Mouse (Mus musculus) neural tube, embryonic 14.5 days (tissue): Measurements from ENCODE around the gene Cux2. TPM values are rescaled to one million over a fixed set of nuclear protein-coding genes. Genes with fewer than 3 reads are reported as not detected.
A peak's percentile ranks its signal among the peaks of the same experiment; 100 is the strongest.

Experiments
- ATAC-seq: fragments of 200-750 bp; cut with Nextera tagmentation; 2 replicates; pipeline ENCODE4 v1.8.0; 2017; ENCODE audit warnings: low read depth, mild to moderate bottlenecking, moderate TSS enrichment, moderate library complexity
- H3K27ac ChIP-seq: fragments of 300-500 bp; sonication (generic); 2 replicates; pipeline ENCODE4 v1.5.1; 2014; ENCODE audit warnings: low read depth, mild to moderate bottlenecking, control low read depth, low read length, moderate library complexity, mixed read lengths
- H3K27me3 ChIP-seq: fragments of 300-500 bp; sonication (generic); 2 replicates; pipeline ENCODE4 v1.6.1; 2014; ENCODE audit warnings: low read length; ENCODE audit not compliant: control insufficient read depth, insufficient read depth
- H3K36me3 ChIP-seq: fragments of 300-500 bp; sonication (generic); 2 replicates; pipeline ENCODE4 v1.6.1; 2014; ENCODE audit warnings: low read length, mixed read lengths; ENCODE audit not compliant: control insufficient read depth, insufficient read depth
- H3K4me1 ChIP-seq: fragments of 300-500 bp; sonication (generic); 2 replicates; pipeline ENCODE4 v1.6.1; 2014; ENCODE audit warnings: low read length; ENCODE audit not compliant: control insufficient read depth, insufficient read depth
- H3K4me2 ChIP-seq: fragments of 300-500 bp; sonication (generic); 2 replicates; pipeline ENCODE4 v1.6.1; 2014; ENCODE audit warnings: mild to moderate bottlenecking, low read depth, low read length, control low read depth
- H3K4me3 ChIP-seq: fragments of 300-500 bp; sonication (generic); 2 replicates; pipeline ENCODE4 v1.5.1; 2014; ENCODE audit warnings: low read depth, low read length, control low read depth, mixed read lengths
- H3K9ac ChIP-seq: fragments of 300-500 bp; sonication (generic); replicated peaks from 2 replicates; pipeline ENCODE4 v1.6.1; 2014; ENCODE audit warnings: low read depth, mild to moderate bottlenecking, control low read depth, low read length, mixed read lengths
- H3K9me3 ChIP-seq: fragments of 300-500 bp; sonication (generic); 2 replicates; pipeline ENCODE4 v1.6.1; 2016; ENCODE audit warnings: low read length; ENCODE audit not compliant: control insufficient read depth
- WGBS: fragments of 180-500 bp; shearing (Covaris S2); extraction: QIAGEN DNeasy Blood & Tissue Kit; methylation state at CpG from one replicate; pipeline ENCODE4 v1.1.7; 2014; 5-methylcytosine and 5-hydroxymethylcytosine counted together
- polyA plus RNA-seq: library from polyadenylated mRNA; unstranded; fragments of >200 nt; fragmentation: Nextera tagmentation; extraction: Ambion mirVana; gene quantifications from 2 replicates; pipeline ENCODE4 v1.2.1, GENCODE M21; 2014

The Cux2 gene
- polyA plus RNA-seq, 1 experiment from 2014 or later, result 31.3 TPM

DNA sequence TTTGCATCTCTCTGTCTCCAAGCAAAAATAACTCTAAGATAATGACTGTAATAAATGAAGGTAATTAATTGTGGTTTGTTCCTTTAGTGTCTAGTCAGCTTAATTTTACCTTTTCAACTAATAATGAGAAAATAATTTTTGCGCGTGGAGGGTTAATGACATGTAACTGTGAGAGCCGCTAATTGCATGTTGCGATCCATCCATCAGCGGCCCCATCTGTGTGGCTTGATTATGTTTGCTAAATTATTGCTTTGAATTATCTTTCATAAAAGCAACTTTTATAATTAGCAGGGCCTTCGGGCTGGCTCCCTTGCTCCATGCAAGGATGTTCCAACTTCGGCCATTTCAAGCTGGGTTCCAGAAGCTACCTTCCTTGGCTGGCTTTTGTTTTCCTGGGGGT lies 130.7 kb downstream of the Cux2 start:
- 44% methylated on average over 7 of the region's 7 CpGs for whole genome bisulfite sequencing
- no peak overlapping the region for H3K9ac ChIP-seq
- no peaks in the 10 kb centered on the region for H3K27me3 ChIP-seq

DNA sequence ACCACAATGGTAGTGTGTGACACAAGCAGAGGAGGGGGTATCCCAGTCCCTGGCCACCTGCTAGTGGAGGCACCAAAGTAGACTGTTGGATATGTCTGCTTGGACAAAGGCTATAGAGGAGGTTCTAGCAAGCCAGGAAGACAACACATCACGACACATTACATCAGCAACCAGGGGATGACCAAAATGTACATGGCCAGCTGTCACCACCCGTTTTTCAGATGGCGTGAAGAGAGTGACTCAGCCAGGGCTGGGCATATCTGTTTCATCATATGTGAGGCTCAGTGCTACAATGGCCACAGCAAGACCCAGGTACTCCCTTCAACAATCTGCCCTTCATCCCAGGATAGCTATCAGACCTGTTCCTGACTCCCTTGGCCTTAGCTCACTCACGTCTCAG lies 133.1 kb downstream of the Cux2 start:
- Histone ChIP-seq H3K4me1 (peaks cover 11% of the 10 kb centered on the region; the same call in 1 of the 2 replicates), H3K27me3 (no peaks in the 10 kb centered on the region), H3K9ac (no peak overlapping the region), H3K4me2 (no peak overlapping the region), H3K9me3 (no peaks in the 10 kb centered on the region), H3K4me3 (no peak overlapping the region), H3K36me3 (no peaks in the 10 kb centered on the region), H3K27ac (no peak overlapping the region)
- ATAC-seq, result no peak
- WGBS, result 88% methylated on average over 4 of the region's 4 CpGs

More for the DNA sequence above, 130.7 kb downstream of the Cux2 start:
- Histone ChIP-seq H3K4me1 (peaks cover 7% of the 10 kb centered on the region; the same call in 1 of the 2 replicates), H3K36me3 (no peaks in the 10 kb centered on the region), H3K27ac (no peak overlapping the region), H3K4me3 (no peak overlapping the region), H3K9me3 (no peaks in the 10 kb centered on the region), H3K4me2 (no peak overlapping the region)
- ATAC-seq, result no peak

DNA sequence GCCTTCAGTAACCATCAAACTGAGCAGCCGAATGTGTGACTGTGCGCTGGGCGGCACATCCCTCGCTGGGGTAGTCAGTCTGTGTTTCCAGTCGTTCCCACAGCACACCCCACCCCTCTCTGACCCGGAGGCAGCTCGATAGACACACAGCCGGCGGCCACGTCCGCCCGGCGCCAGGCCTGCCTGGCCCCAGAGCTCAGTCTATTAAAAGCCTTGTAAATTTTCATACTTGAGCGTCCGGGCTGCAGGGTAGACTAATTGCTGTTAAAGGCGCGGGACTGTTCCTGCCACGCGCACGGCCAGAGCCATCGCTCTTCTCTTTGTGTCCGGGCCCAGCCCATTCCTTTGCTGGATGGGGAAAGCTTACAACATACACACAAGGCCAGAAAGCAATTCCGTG lies 135.9 kb downstream of the Cux2 start:
- Histone ChIP-seq H3K9ac (0 out of 2 replicates have a peak overlapping the region, but pooled peaks have one; percentile 28), H3K9me3 (no peaks in the 10 kb centered on the region), H3K27me3 (no peaks in the 10 kb centered on the region), H3K4me1 (peaks cover 6% of the 10 kb centered on the region; the same call in 1 of the 2 replicates), H3K36me3 (no peaks in the 10 kb centered on the region), H3K27ac (peak overlapping the region; percentile 44; the same call in 1 of the 2 replicates), H3K4me3 (no peak overlapping the region), H3K4me2 (no peak overlapping the region)
- ATAC-seq, result 0 out of 2 replicates have a peak, but pooled peaks have one; percentile 57
- WGBS, result 20% methylated on average over 23 of the region's 23 CpGs

DNA sequence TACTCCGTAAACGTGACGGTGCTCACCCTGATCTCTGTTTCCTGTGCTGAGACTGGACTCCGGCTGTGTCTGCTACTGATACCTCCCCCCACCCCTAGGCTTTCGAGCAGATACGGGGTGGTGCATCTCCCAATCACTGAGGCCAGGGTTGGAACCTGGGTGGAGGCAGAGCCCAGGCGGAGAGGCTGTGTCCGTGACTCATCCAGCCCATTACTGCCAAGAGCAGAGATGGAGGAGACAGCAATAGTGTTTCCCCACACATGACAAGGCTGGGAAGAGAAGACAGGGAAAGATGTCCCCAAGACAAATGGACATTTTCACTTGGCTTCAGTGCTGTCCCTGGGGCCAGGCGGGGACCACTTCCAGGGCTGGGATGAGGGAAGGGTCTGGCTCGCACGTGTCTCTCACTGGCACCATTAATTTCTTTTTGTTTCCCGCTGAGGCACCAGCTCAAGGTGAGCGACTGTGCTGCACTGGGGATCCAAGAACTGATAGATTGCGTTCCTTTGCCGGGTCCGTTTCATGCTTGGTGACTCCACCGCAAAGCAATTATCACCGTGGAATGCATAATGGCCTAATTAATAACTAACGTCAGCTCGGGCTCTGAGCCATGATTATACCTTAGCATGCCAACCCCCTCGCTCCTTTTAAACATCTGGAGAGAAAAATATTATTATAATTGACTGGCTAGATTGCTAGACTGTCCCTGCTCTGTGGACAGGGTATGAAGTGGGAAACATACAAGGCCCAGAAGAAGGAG lies 140.5 kb downstream of the Cux2 start:
- Histone ChIP-seq H3K9ac (no peak overlapping the region), H3K27me3 (no peaks in the 10 kb centered on the region), H3K4me3 (no peak overlapping the region), H3K4me1 (peaks cover 6% of the 10 kb centered on the region; the same call in 1 of the 2 replicates), H3K27ac (peak overlapping the region; percentile 22; the same call in 1 of the 2 replicates), H3K4me2 (no peak overlapping the region), H3K9me3 (no peaks in the 10 kb centered on the region), H3K36me3 (no peaks in the 10 kb centered on the region)
- no peak for ATAC-seq
- WGBS, result 54% methylated on average over 21 of the region's 21 CpGs

DNA sequence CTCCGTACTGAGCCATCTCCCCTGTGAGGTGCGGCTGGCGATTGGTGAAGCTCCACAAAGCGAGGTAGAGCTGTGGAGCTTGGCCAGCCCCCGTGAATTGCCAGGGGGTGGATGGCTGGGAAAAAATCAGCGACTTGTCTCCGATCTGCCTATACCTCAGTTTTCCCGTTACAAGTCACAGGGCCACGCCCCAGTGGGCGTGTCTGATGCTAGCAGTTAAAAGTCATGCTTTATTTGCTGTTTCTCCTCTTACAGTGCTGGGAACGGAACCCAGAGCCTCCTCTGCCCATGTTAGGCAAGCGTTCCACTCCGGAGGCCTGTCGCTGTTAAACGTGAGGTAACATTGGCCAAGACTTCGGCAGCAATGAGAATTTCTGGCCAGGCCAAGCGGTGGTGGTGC lies 144.2 kb downstream of the Cux2 start:
- Histone ChIP-seq H3K36me3 (no peaks in the 10 kb centered on the region), H3K27ac (no peak overlapping the region), H3K9me3 (no peaks in the 10 kb centered on the region), H3K4me1 (0 out of 2 replicates have a peak, but pooled peaks cover 2% of the 10 kb centered on the region), H3K27me3 (no peaks in the 10 kb centered on the region), H3K4me3 (no peak overlapping the region), H3K4me2 (no peak overlapping the region), H3K9ac (no peak overlapping the region)
- 78% methylated on average over 17 of the region's 17 CpGs for WGBS
- no peak for ATAC-seq

DNA sequence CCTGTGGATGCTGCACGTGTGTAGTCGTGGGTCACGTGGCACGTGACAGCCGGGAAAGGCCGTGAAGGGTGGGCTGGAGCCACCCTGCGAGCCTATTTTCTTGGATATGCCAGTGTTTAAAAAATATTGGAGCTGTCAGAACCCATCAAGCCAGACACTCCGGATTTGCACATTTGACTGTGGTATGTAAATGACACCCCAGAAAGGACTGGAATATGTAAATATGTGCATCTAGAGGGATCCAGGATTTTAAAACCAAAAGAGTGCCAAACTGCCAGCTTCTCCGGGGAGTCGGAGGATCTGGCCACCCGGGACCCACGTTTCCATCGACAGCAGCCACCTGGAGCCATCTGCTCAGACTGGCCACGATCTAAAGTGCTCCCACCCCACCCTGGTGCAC lies 145.1 kb downstream of the Cux2 start:
- Histone ChIP-seq H3K9me3 (no peaks in the 10 kb centered on the region), H3K4me3 (no peak overlapping the region), H3K27me3 (no peaks in the 10 kb centered on the region), H3K4me1 (0 out of 2 replicates have a peak, but pooled peaks cover 2% of the 10 kb centered on the region), H3K9ac (no peak overlapping the region), H3K27ac (no peak overlapping the region), H3K36me3 (no peaks in the 10 kb centered on the region), H3K4me2 (no peak overlapping the region)
- 75% methylated on average over 14 of the region's 14 CpGs for WGBS
- no peak for ATAC-seq

DNA sequence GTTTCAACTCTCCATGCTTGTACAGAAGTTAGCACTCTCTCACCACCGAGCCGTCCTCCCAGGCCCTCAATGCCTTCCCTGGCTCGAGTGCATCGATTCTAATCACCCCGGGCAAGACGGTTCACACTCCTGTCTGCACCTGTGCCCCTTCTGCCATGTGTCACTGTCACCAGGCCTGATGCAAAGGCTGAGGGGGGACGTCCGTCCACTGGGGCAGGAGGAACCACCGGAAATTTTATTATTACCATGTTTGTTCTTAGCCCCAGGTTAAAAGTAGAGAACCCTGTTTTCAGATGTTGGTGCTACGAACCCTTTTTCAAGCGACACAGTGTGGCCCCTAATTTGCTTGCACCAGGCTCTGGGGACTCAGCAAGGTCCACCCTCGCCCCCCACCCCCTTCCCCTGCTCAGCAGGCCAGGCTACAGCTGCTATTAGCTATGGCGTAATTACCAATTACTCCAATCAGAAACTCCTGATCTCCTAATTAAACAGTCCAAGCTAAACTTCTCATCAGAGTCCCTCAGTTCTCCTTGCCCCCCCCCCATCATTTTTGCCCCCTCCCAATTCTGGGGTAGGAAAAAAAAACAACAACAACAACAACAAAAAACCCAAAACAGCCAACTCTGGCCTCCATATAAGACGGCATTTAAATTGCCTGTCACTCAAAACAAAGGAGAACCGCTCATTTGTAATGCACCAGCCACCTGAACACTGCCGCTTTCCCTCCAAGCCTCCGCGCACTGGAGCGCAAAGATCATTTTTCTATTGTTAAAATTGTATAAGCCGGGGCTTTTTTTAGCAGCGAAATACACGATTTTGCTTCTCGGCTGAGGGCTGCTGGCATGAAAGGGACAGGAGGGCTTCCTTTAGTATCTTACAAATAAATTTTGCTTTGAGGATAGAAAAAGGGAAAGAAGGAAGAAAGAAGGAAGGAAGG lies 146.8 kb downstream of the Cux2 start:
- Histone ChIP-seq H3K9me3 (no peaks in the 10 kb centered on the region), H3K27ac (no peak overlapping the region), H3K4me1 (no peaks in the 10 kb centered on the region), H3K4me3 (no peak overlapping the region), H3K36me3 (no peaks in the 10 kb centered on the region), H3K9ac (no peak overlapping the region), H3K27me3 (no peaks in the 10 kb centered on the region), H3K4me2 (no peak overlapping the region)
- 20% methylated on average over 23 of the region's 23 CpGs for WGBS
- ATAC-seq, result no peak

DNA sequence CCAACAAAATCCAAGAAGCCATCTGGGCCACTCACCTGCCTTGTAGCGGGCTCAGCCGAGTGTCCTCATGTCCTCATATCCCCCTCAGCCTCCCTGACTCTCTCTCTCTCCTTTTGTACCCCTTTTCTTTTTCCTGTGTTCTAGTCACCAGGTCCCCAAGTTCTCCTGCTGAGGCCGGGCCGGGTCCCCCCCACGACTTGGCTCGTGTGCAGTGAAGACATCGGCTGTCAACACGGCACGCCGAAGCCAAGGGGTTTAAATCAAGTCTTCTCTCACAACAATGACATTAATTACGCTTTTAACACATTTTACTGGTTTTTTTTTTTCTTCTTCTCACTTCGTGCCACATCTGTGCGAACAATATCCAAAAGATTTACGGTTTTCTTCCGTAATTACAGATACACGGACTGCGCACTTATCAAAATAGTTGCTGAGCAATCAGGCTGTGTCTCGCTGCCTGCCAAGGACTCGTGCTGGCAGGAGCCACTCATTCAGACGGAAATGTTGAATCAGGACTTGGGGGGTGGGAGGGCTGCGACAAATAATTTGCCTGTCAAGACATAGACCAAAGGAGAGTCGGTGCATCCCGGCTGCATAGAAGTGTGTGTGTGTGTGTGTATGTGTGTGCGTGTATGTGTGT lies 154.7 kb downstream of the Cux2 start:
- ATAC-seq, result peak; percentile 36; the same call in 1 of the 2 replicates
- peaks cover 11% of the 10 kb centered on the region for H3K4me1 ChIP-seq
- H3K27me3 ChIP-seq, result no peaks in the 10 kb centered on the region
- H3K36me3 ChIP-seq, result no peaks in the 10 kb centered on the region
- no peak overlapping the region for H3K27ac ChIP-seq
- H3K4me2 ChIP-seq, result peak overlapping the region; percentile 27; the same call in 1 of the 2 replicates
- 16% methylated on average over 24 of the region's 24 CpGs for WGBS
- H3K4me3 ChIP-seq, result no peak overlapping the region
- no peaks in the 10 kb centered on the region for H3K9me3 ChIP-seq
- no peak overlapping the region for H3K9ac ChIP-seq
